Mouse (Mus musculus) midbrain, embryonic 11.5 days (tissue): Measurements from ENCODE around the gene 4931440F15Rik. TPM values are rescaled to one million over a fixed set of nuclear protein-coding genes. Genes with fewer than 3 reads are reported as not detected.

ENCODE experiments used
- polyA plus RNA-seq: library from polyadenylated mRNA; unstranded; fragments of >200 nt; fragmentation: Nextera tagmentation; extraction: Ambion mirVana; gene quantifications from 2 replicates; pipeline ENCODE4 v1.2.1, GENCODE M21; 2014

4931440F15Rik gene
- polyA plus RNA-seq, 1 experiment from 2014 or later: not detected

Other genes with a start within 250 kb of the 4931440F15Rik start
- gene Rtn4, start 132.7 kb downstream of the 4931440F15Rik start, polyA plus RNA-seq: 75.3 and 78.3 TPM in 2 replicates
- gene Eml6, start 200.4 kb upstream of the 4931440F15Rik start, polyA plus RNA-seq: 1.3 and 1.4 TPM in 2 replicates